Comparison of ENCODE assay signal across 27 mouse cellular contexts in the genomic region with DNA sequence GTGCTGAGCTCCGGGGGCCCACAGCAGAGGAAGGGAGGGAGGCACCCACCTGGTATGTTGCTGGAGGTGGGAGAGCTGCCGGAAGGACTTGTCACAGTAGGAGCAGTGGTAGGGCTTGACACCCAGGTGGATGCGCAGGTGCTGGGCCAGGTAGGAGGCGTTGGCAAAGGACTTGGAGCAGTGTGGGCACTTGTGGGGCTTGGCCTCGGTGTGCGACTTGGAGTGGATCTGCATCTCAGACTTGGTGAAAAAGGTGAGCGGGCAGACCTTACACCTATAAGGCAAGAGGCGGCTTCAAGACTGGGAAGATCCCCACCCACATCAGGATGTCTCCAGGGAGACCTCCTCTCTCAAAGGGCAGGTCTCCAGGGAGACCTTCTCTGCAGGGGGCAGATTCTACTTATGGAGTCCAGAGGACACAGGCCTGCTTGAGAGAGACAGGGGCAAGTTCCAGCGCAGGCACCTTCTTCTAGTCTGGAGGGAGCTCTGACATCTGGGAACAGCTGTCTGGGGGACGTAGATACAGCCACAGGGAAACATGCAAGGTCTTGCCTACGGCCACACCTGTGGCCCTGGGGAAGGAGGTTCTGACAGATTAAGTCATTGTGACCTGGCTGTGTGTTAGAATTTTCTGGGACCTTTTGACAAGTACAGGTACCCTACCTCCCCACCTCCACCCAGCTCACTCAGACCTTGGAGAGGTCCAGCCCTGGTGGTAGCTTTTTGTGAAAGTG. TPM values are rescaled to one million over a fixed set of nuclear protein-coding genes. Genes with fewer than 3 reads are reported as not detected.
DNase-seq lines count a peak whose midpoint lies in the region; TF ChIP-seq lines count a peak whose summit lies in the region.
"Had no signal": no experiment of that assay in that cellular context is flagged by ENCODE, and none has a peak within 500 bp of the region (broad histone marks: within the 10 kb centered on the region; RNA-seq: fewer than 3 reads in every experiment).

No protein-coding gene starts in this region.

- no peak for TF ChIP-seq CTCF in testis, adult 2 months (IDR thresholded peaks at IDR 0.05; ENCODE audit: control insufficient read depth, insufficient read depth, insufficient replicate concordance, low read depth, low read length)

- no peaks in the 10 kb centered on the region for H3K36me3 ChIP-seq in testis, adult 2 months (ENCODE audit: control insufficient read depth, insufficient read depth, low read length)

- H3K27ac ChIP-seq in testis, adult 2 months (ENCODE audit: control insufficient read depth, insufficient read depth, low read depth, low read length), result no peak overlapping the region
- H3K27ac ChIP-seq: embryonic facial prominence, embryonic 13.5 days; forebrain, embryonic 12.5 days; forebrain, embryonic 15.5 days; heart, embryonic 15.5 days; hindbrain, embryonic 14.5 days; hindbrain, postnatal 0 days had no signal

- intact Hi-C loops in heart, postnatal 36 days (cut with DNase I), result no loop called here

- no peaks in the 10 kb centered on the region for H3K27me3 ChIP-seq in testis, adult 2 months (ENCODE audit: control insufficient read depth, insufficient read depth, low read length)
- H3K27me3 ChIP-seq: embryonic facial prominence, embryonic 13.5 days; forebrain, embryonic 12.5 days; forebrain, embryonic 15.5 days; heart, embryonic 12.5 days; heart, embryonic 15.5 days had no signal

- H3K4me1 ChIP-seq in testis, adult 2 months (ENCODE audit: control insufficient read depth, insufficient read depth, low read length), result peaks cover 14% of the 10 kb centered on the region
- H3K4me1 ChIP-seq: forebrain, embryonic 15.5 days had no signal

- TF ChIP-seq POLR2A in testis, adult 2 months (IDR thresholded peaks at IDR 0.05; ENCODE audit: control insufficient read depth, low read depth, low read length), result no peak

- DNase-seq in embryo, embryonic 10 days (ENCODE audit: low spot score), result peak; percentile 1
- DNase-seq in embryo, embryonic 10.5 days (ENCODE audit: low spot score), result no peak
- peak; percentile 88 for DNase-seq in heart, adult 11 months
- no peak for DNase-seq in heart, postnatal 36 days
- DNase-seq in testis, postnatal 10 days (ENCODE audit: low spot score), result no peak
- no peak for DNase-seq in left cerebral cortex, adult 18-20 months (ENCODE audit: low spot score in 2 of 2)
- DNase-seq: adrenal gland, adult 8-10 months; adrenal gland, postnatal 36 days; cerebellum, adult 11 months; cerebellum, adult 2 months; cerebellum, adult 9-11 months; cerebellum, postnatal 25 days; gastrocnemius, postnatal 36 days; heart, adult 18-20 months; heart, postnatal 10 days; heart, postnatal 4 days had no signal

- peak overlapping the region; percentile 5 for H3K4me3 ChIP-seq in testis, adult 2 months (ENCODE audit: control insufficient read depth, low read depth, low read length)
- H3K4me3 ChIP-seq: embryonic facial prominence, embryonic 13.5 days; erythroblast, embryonic 14.5 days; forebrain, embryonic 12.5 days; forebrain, embryonic 15.5 days; heart, embryonic 12.5 days; heart, embryonic 15.5 days had no signal

RNA-seq across cellular contexts. Expression of a gene that starts 19.8 kb away (rescaled TPM):
- 10 to 100 TPM; 12.5 to 14.3 TPM for total RNA-seq in heart, postnatal 36 days (2021)
- polyA plus RNA-seq in testis, adult 2 months (2012; rRNA removed), result 16.0 and 16.5 TPM in 2 replicates
- 10 to 100 TPM; 23.6 to 27.3 TPM for total RNA-seq in left cerebral cortex, adult 18-20 months (2021)

RNA-seq across cellular contexts. Expression of a gene that starts 30.9 kb away (rescaled TPM):
- under 1 TPM in 1 of 2 experiments, not detected in 1; 0.08 TPM for total RNA-seq in heart, postnatal 36 days (2021)
- 0.06 and 0.07 TPM in 2 replicates for polyA plus RNA-seq in testis, adult 2 months (2012; rRNA removed)
- total RNA-seq in left cerebral cortex, adult 18-20 months (2021), result under 1 TPM; 0.28 to 0.37 TPM
- total RNA-seq: gastrocnemius, adult 8-10 months had no signal
- polyA plus RNA-seq: activated CD4-positive, CD25-positive, alpha-beta regulatory T cell, adult 4 months; erythroblast, embryonic 14.5 days; heart, embryonic 15.5 days had no signal

Comparison
In these comparisons a context has a peak if more than half of its experiments do, and no peak if none do; other contexts are left out.
1. DNase-seq: peak in embryo, embryonic 10 days (single experiment) and heart, adult 11 months (single experiment); none in embryo, embryonic 10.5 days (single experiment), heart, postnatal 36 days (0 of 2), testis, postnatal 10 days (single experiment) and left cerebral cortex, adult 18-20 months (0 of 2).